ENCODE assay signal across 13 mouse cellular contexts in the genomic region with DNA sequence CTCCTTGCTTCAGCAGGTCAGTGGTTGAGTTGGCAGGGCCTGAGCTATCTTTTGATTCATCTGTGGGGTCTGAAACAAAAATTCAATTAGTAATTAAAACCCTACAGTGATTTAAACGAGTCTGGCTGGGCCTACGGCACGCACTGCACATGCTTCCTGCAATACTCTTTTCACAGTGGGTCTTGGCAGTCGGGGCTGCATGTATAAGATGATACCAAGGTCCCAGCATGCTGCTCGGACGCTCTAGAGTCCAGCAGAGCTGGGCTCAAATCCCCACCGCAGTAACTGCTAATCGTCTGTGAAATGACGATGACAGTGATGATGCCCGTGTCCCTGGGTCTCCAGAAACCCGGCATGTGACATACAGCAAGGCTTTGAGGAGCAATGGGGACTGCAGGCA.
DNase-seq lines count a peak whose midpoint lies in the region; ATAC-seq and TF ChIP-seq lines count a peak whose summit lies in the region.
"Had no signal": no experiment of that assay in that cellular context is flagged by ENCODE, and none has a peak within 500 bp of the region (broad histone marks: within the 10 kb centered on the region; RNA-seq: fewer than 3 reads in every experiment).

No protein-coding gene starts in this region.

- TF ChIP-seq CTCF in heart, adult 2 months (IDR thresholded peaks at IDR 0.05) = no peak

- TF ChIP-seq EP300 in heart, adult 2 months (IDR thresholded peaks at IDR 0.05; ENCODE audit: insufficient read depth, low read depth, low read length) = no peak

- H3K4me3 ChIP-seq in heart, adult 2 months = no peak overlapping the region
- H3K4me3 ChIP-seq in heart, embryonic 11.5 days (ENCODE audit: low read depth, low read length) = no peak overlapping the region
- H3K4me3 ChIP-seq: embryonic facial prominence, embryonic 12.5 days; erythroblast, embryonic 14.5 days; forebrain, embryonic 13.5 days; hindbrain, embryonic 12.5 days; limb, embryonic 10.5 days had no signal

- WGBS in heart, adult 2 months = 74% methylated on average over 11 of the region's 11 CpGs
- WGBS in heart, embryonic 11.5 days (ENCODE audit: insufficient replicate concordance) = 78% methylated on average over 11 of the region's 11 CpGs

- H3K79me2 ChIP-seq in heart, adult 2 months (replicated peaks; ENCODE audit: control insufficient read depth, insufficient read depth, low read length) = no peaks in the 10 kb centered on the region

- H3K27ac ChIP-seq in heart, adult 2 months = no peak overlapping the region
- H3K27ac ChIP-seq in heart, embryonic 11.5 days (ENCODE audit: low read depth, low read length) = no peak overlapping the region
- H3K27ac ChIP-seq: embryonic facial prominence, embryonic 12.5 days; forebrain, embryonic 13.5 days; hindbrain, embryonic 12.5 days; limb, embryonic 10.5 days had no signal

- H3K36me3 ChIP-seq in heart, adult 2 months (ENCODE audit: control insufficient read depth, insufficient read depth, low read length) = peaks cover 76% of the 10 kb centered on the region
- peaks cover 42% of the 10 kb centered on the region for H3K36me3 ChIP-seq in heart, embryonic 11.5 days (ENCODE audit: control insufficient read depth, insufficient read depth, low read length)

- no peaks in the 10 kb centered on the region for H3K27me3 ChIP-seq in heart, adult 2 months (ENCODE audit: control insufficient read depth, insufficient read depth, low read length)
- H3K27me3 ChIP-seq in heart, embryonic 11.5 days (ENCODE audit: control insufficient read depth, insufficient read depth, low read length) = no peaks in the 10 kb centered on the region
- H3K27me3 ChIP-seq: embryonic facial prominence, embryonic 12.5 days; forebrain, embryonic 13.5 days; hindbrain, embryonic 12.5 days had no signal

- no peak for TF ChIP-seq POLR2A in heart, adult 2 months (IDR thresholded peaks at IDR 0.05; ENCODE audit: insufficient read depth, low read depth, low read length)

- intact Hi-C loops in heart, adult 2 months (cut with DNase I) = loop anchor here (2.0 kb wide), 1 partner anchor 17 kb away; no protein-coding TSS in a partner anchor

- no peak overlapping the region for H3K4me2 ChIP-seq in heart, embryonic 11.5 days
- H3K4me2 ChIP-seq: embryonic facial prominence, embryonic 12.5 days; forebrain, embryonic 13.5 days; hindbrain, embryonic 12.5 days had no signal

- H3K4me1 ChIP-seq in heart, adult 2 months (ENCODE audit: control insufficient read depth, insufficient read depth, low read length) = peaks cover 36% of the 10 kb centered on the region
- H3K4me1 ChIP-seq in heart, embryonic 11.5 days (ENCODE audit: control insufficient read depth, insufficient read depth, low read length) = peaks cover 44% of the 10 kb centered on the region

- DNase-seq in heart, adult 2 months = peak; percentile 3 to 16
- DNase-seq in kidney, postnatal 10 days = peak; percentile 2
- DNase-seq in kidney, adult 9 months = no peak
- DNase-seq in ovary, postnatal 36 days (ENCODE audit: low spot score) = peak; percentile 1
- no peak for DNase-seq in ovary, postnatal 14 days (ENCODE audit: low spot score)
- DNase-seq: cerebellum, adult 2 months; liver, postnatal 0 days had no signal

- H3K9me3 ChIP-seq in heart, embryonic 11.5 days (replicated peaks; ENCODE audit: control insufficient read depth, low read length) = no peaks in the 10 kb centered on the region
- H3K9me3 ChIP-seq: embryonic facial prominence, embryonic 12.5 days; forebrain, embryonic 13.5 days; hindbrain, embryonic 12.5 days; limb, embryonic 10.5 days had no signal

- H3K9ac ChIP-seq in heart, adult 2 months (ENCODE audit: low read depth, low read length) = no peak overlapping the region
- no peak overlapping the region for H3K9ac ChIP-seq in heart, embryonic 11.5 days (ENCODE audit: low read depth, low read length)
- H3K9ac ChIP-seq: embryonic facial prominence, embryonic 12.5 days; forebrain, embryonic 13.5 days; hindbrain, embryonic 12.5 days; liver, postnatal 0 days had no signal

- ATAC-seq in heart, embryonic 11.5 days (replicated peaks; ENCODE audit: insufficient number of reproducible peaks, low FRiP score, low TSS enrichment) = no peak
- ATAC-seq: forebrain, embryonic 13.5 days; liver, postnatal 0 days had no signal

Comparison
In these comparisons a context has a peak if more than half of its experiments do, and no peak if none do; other contexts are left out.
1. DNase-seq: peak in heart, adult 2 months (2 of 2), kidney, postnatal 10 days (single experiment) and ovary, postnatal 36 days (single experiment); none in kidney, adult 9 months (single experiment) and ovary, postnatal 14 days (single experiment).